Mouse (Mus musculus): ENCODE results near the gene Tnr. TPM values are rescaled to one million over a fixed set of nuclear protein-coding genes. Genes with fewer than 3 reads are reported as not detected.

Tnr gene
- polyA plus RNA-seq, 1 experiment from 2014 or later: not detected

- no peaks in the 10 kb centered on the region for H3K79me2 ChIP-seq (ENCODE audit: inconsistent target)
- no peak overlapping the region for H3K4me3 ChIP-seq (ENCODE audit: inconsistent target)
- H3K27ac ChIP-seq: no peak overlapping the region
- no peaks in the 10 kb centered on the region for H3K36me3 ChIP-seq (ENCODE audit: inconsistent target)
These were observed 14.0 kb downstream of the Tnr start for GRCm38 (mm10) chr1:159537541-159537940.

GRCm38 (mm10) chr1:159538076-159538475 is 14.5 kb downstream of the Tnr start:
- no peak overlapping the region for H3K27ac ChIP-seq
- no peak overlapping the region for H3K4me3 ChIP-seq (ENCODE audit: inconsistent target)
- WGBS (ENCODE audit: missing documents): 61% methylated on average over 7 of the region's 7 CpGs
- no peaks in the 10 kb centered on the region for H3K79me2 ChIP-seq (ENCODE audit: inconsistent target)
- no peaks in the 10 kb centered on the region for H3K36me3 ChIP-seq (ENCODE audit: inconsistent target)

GRCm38 (mm10) chr1:159545470-159546145 is 22.0 kb downstream of the Tnr start:
- Histone ChIP-seq H3K4me3 (ENCODE audit: inconsistent target) (no peak overlapping the region), H3K36me3 (ENCODE audit: inconsistent target) (no peaks in the 10 kb centered on the region), H3K27ac (no peak overlapping the region), H3K79me2 (ENCODE audit: inconsistent target) (no peaks in the 10 kb centered on the region)
- 80% methylated on average over 9 of the region's 9 CpGs for WGBS (ENCODE audit: missing documents)

GRCm38 (mm10) chr1:159551036-159551435 is 27.5 kb downstream of the Tnr start:
- no peaks in the 10 kb centered on the region for H3K79me2 ChIP-seq (ENCODE audit: inconsistent target)
- 73% methylated on average over 10 of the region's 10 CpGs for WGBS (ENCODE audit: missing documents)
- no peak overlapping the region for H3K4me3 ChIP-seq (ENCODE audit: inconsistent target)
- H3K36me3 ChIP-seq (ENCODE audit: inconsistent target): no peaks in the 10 kb centered on the region
- no peak overlapping the region for H3K27ac ChIP-seq

GRCm38 (mm10) chr1:159551591-159552442 is 28.2 kb downstream of the Tnr start:
- Histone ChIP-seq H3K36me3 (ENCODE audit: inconsistent target) (no peaks in the 10 kb centered on the region), H3K4me3 (ENCODE audit: inconsistent target) (no peak overlapping the region), H3K27ac (no peak overlapping the region), H3K79me2 (ENCODE audit: inconsistent target) (no peaks in the 10 kb centered on the region)
- WGBS (ENCODE audit: missing documents): 30% methylated on average over 16 of the region's 17 CpGs

- H3K79me2 ChIP-seq (ENCODE audit: inconsistent target): no peaks in the 10 kb centered on the region
- H3K36me3 ChIP-seq (ENCODE audit: inconsistent target): no peaks in the 10 kb centered on the region
- no peak overlapping the region for H3K4me3 ChIP-seq (ENCODE audit: inconsistent target)
- H3K27ac ChIP-seq: no peak overlapping the region
- 55% methylated on average over 3 of the region's 3 CpGs for WGBS (ENCODE audit: missing documents)
These were observed 38.0 kb downstream of the Tnr start for GRCm38 (mm10) chr1:159561616-159562015.

- H3K79me2 ChIP-seq (ENCODE audit: inconsistent target): no peaks in the 10 kb centered on the region
- WGBS (ENCODE audit: missing documents): 100% methylated on average over 1 of the region's 1 CpGs
- H3K27ac ChIP-seq: no peak overlapping the region
- no peak overlapping the region for H3K4me3 ChIP-seq (ENCODE audit: inconsistent target)
- H3K36me3 ChIP-seq (ENCODE audit: inconsistent target): no peaks in the 10 kb centered on the region
These were observed 41.6 kb downstream of the Tnr start for GRCm38 (mm10) chr1:159565129-159565528.

GRCm38 (mm10) chr1:159566046-159566445 is 42.5 kb downstream of the Tnr start:
- 92% methylated on average over 6 of the region's 6 CpGs for WGBS (ENCODE audit: missing documents)

GRCm38 (mm10) chr1:159567171-159567570 is 43.6 kb downstream of the Tnr start:
- Histone ChIP-seq H3K4me3 (ENCODE audit: inconsistent target) (no peak overlapping the region), H3K27ac (no peak overlapping the region), H3K79me2 (ENCODE audit: inconsistent target) (no peaks in the 10 kb centered on the region), H3K36me3 (ENCODE audit: inconsistent target) (no peaks in the 10 kb centered on the region)
- WGBS (ENCODE audit: missing documents): 69% methylated on average over 7 of the region's 7 CpGs

More at GRCm38 (mm10) chr1:159566046-159566445, 42.5 kb downstream of the Tnr start:
- H3K27ac ChIP-seq: no peak overlapping the region
- H3K36me3 ChIP-seq (ENCODE audit: inconsistent target): no peaks in the 10 kb centered on the region
- H3K4me3 ChIP-seq (ENCODE audit: inconsistent target): no peak overlapping the region
- no peaks in the 10 kb centered on the region for H3K79me2 ChIP-seq (ENCODE audit: inconsistent target)

GRCm38 (mm10) chr1:159570270-159570669 is 46.7 kb downstream of the Tnr start:
- H3K27ac ChIP-seq: no peak overlapping the region
- 41% methylated on average over 8 of the region's 8 CpGs for WGBS (ENCODE audit: missing documents)

GRCm38 (mm10) chr1:159570831-159571230 is 47.3 kb downstream of the Tnr start:
- Histone ChIP-seq H3K36me3 (ENCODE audit: inconsistent target) (no peaks in the 10 kb centered on the region), H3K4me3 (ENCODE audit: inconsistent target) (no peak overlapping the region), H3K27ac (no peak overlapping the region), H3K79me2 (ENCODE audit: inconsistent target) (no peaks in the 10 kb centered on the region)
- 92% methylated on average over 2 of the region's 2 CpGs for WGBS (ENCODE audit: missing documents)

More at GRCm38 (mm10) chr1:159570270-159570669, 46.7 kb downstream of the Tnr start:
- no peak overlapping the region for H3K4me3 ChIP-seq (ENCODE audit: inconsistent target)
- H3K36me3 ChIP-seq (ENCODE audit: inconsistent target): no peaks in the 10 kb centered on the region
- H3K79me2 ChIP-seq (ENCODE audit: inconsistent target): no peaks in the 10 kb centered on the region

GRCm38 (mm10) chr1:159571951-159572350 is 48.4 kb downstream of the Tnr start:
- Histone ChIP-seq H3K79me2 (ENCODE audit: inconsistent target) (no peaks in the 10 kb centered on the region), H3K27ac (no peak overlapping the region), H3K36me3 (ENCODE audit: inconsistent target) (no peaks in the 10 kb centered on the region), H3K4me3 (ENCODE audit: inconsistent target) (no peak overlapping the region)
- 98% methylated on average over 3 of the region's 3 CpGs for WGBS (ENCODE audit: missing documents)

GRCm38 (mm10) chr1:159573116-159573515 is 49.5 kb downstream of the Tnr start:
- H3K36me3 ChIP-seq (ENCODE audit: inconsistent target): no peaks in the 10 kb centered on the region
- H3K4me3 ChIP-seq (ENCODE audit: inconsistent target): no peak overlapping the region
- no peaks in the 10 kb centered on the region for H3K79me2 ChIP-seq (ENCODE audit: inconsistent target)
- H3K27ac ChIP-seq: no peak overlapping the region
- WGBS (ENCODE audit: missing documents): 84% methylated on average over 2 of the region's 2 CpGs

GRCm38 (mm10) chr1:159574661-159575060 is 51.1 kb downstream of the Tnr start:
- 85% methylated on average over 5 of the region's 5 CpGs for WGBS (ENCODE audit: missing documents)
- H3K4me3 ChIP-seq (ENCODE audit: inconsistent target): no peak overlapping the region
- H3K27ac ChIP-seq: no peak overlapping the region
- no peaks in the 10 kb centered on the region for H3K36me3 ChIP-seq (ENCODE audit: inconsistent target)
- no peaks in the 10 kb centered on the region for H3K79me2 ChIP-seq (ENCODE audit: inconsistent target)

- no peak overlapping the region for H3K4me3 ChIP-seq (ENCODE audit: inconsistent target)
- no peak overlapping the region for H3K27ac ChIP-seq
- H3K79me2 ChIP-seq (ENCODE audit: inconsistent target): no peaks in the 10 kb centered on the region
- H3K36me3 ChIP-seq (ENCODE audit: inconsistent target): no peaks in the 10 kb centered on the region
- WGBS (ENCODE audit: missing documents): 57% methylated on average over 2 of the region's 2 CpGs
These were observed 52.7 kb downstream of the Tnr start for GRCm38 (mm10) chr1:159576246-159576645.

Data from macrophage (primary cell).